Mouse (Mus musculus): ENCODE data around the gene Fbxo10. TPM values are rescaled to one million over a fixed set of nuclear protein-coding genes. Genes with fewer than 3 reads are reported as not detected.

The Fbxo10 gene
- polyA plus RNA-seq (2017; shearing (Covaris generic)) = 0.87 TPM

GRCm38 (mm10) chr4:45084021-45084894, at the start of gene Fbxo10:
Gene Fbxo10, minus strand, starts transcription at chr4:45084604.

GRCm38 (mm10) chr4:45107601-45108277, 23.3 kb upstream of the Fbxo10 start, which contains the start of gene Tomm5:
Gene Tomm5, minus strand, starts transcription at chr4:45108114.

GRCm38 (mm10) chr4:45018452-45018980, 65.9 kb downstream of the Fbxo10 start, which contains the start of gene Polr1e:
Gene Polr1e, plus strand, starts transcription at chr4:45018583.

GRCm38 (mm10) chr4:45012105-45012975, 72.1 kb downstream of the Fbxo10 start, which contains the start of gene Zbtb5:
Gene Zbtb5, minus strand, starts transcription at chr4:45012412.

Other genes with a start within 250 kb of the Fbxo10 start
- gene Grhpr, start 103.2 kb downstream of the Fbxo10 start, polyA plus RNA-seq (2017; shearing (Covaris generic)) = 36.9 TPM
- gene Zbtb5, start 72.2 kb downstream of the Fbxo10 start, polyA plus RNA-seq (2017; shearing (Covaris generic)) = 13.2 TPM
- gene Polr1e, start 66.0 kb downstream of the Fbxo10 start, polyA plus RNA-seq (2017; shearing (Covaris generic)) = 66.0 TPM
- gene Tomm5, start 23.5 kb upstream of the Fbxo10 start, polyA plus RNA-seq (2017; shearing (Covaris generic)) = 169 TPM
- not detected for gene Frmpd1, start 100.3 kb upstream of the Fbxo10 start, polyA plus RNA-seq (2017; shearing (Covaris generic))
- 18.9 TPM for gene Trmt10b, start 212.5 kb upstream of the Fbxo10 start, polyA plus RNA-seq (2017; shearing (Covaris generic))